Mouse (Mus musculus) hindbrain, embryonic 11.5 days (tissue): ENCODE data around the gene Tnfrsf22. TPM values are rescaled to one million over a fixed set of nuclear protein-coding genes. Genes with fewer than 3 reads are reported as not detected.

ENCODE experiments used
- ATAC-seq: fragments of 200-750 bp; cut with Nextera tagmentation; 2 replicates; pipeline ENCODE4 v1.8.0; 2017; ENCODE audit warnings: mild to moderate bottlenecking, moderate TSS enrichment, moderate library complexity; ENCODE audit not compliant: low FRiP score
- DNase-seq: peaks from one replicate; pipeline ENCODE4 v3.0.0-alpha.2; 2015; ENCODE audit warnings: low spot score
- H3K27ac ChIP-seq: fragments of 300-500 bp; sonication (generic); 2 replicates; pipeline ENCODE4 v1.5.1; 2014; ENCODE audit warnings: mild to moderate bottlenecking, low read depth, low read length
- H3K27me3 ChIP-seq: fragments of 300-500 bp; sonication (generic); 2 replicates; pipeline ENCODE4 v1.6.1; 2014; ENCODE audit warnings: mild to moderate bottlenecking, low read length, moderate library complexity, mixed read lengths; ENCODE audit not compliant: control insufficient read depth, insufficient read depth
- H3K36me3 ChIP-seq: fragments of 300-500 bp; sonication (generic); 2 replicates; pipeline ENCODE4 v1.6.1; 2014; ENCODE audit warnings: mild to moderate bottlenecking, low read length, moderate library complexity, mixed read lengths; ENCODE audit not compliant: control insufficient read depth, insufficient read depth
- H3K4me1 ChIP-seq: fragments of 300-500 bp; sonication (generic); replicated peaks from 2 replicates; pipeline ENCODE4 v1.6.1; 2014; ENCODE audit warnings: low read length, mixed read lengths; ENCODE audit not compliant: control insufficient read depth, insufficient read depth
- H3K4me2 ChIP-seq: fragments of 300-500 bp; sonication (generic); replicated peaks from 2 replicates; pipeline ENCODE4 v1.6.1; 2014; ENCODE audit warnings: mild to moderate bottlenecking, low read depth, low read length
- H3K4me3 ChIP-seq: fragments of 300-500 bp; sonication (generic); 2 replicates; pipeline ENCODE4 v1.5.1; 2014; ENCODE audit warnings: low read depth, low read length
- H3K9ac ChIP-seq: fragments of 300-500 bp; sonication (generic); 2 replicates; pipeline ENCODE4 v1.6.1; 2014; ENCODE audit warnings: low read depth, low read length
- H3K9me3 ChIP-seq: fragments of 300-500 bp; sonication (generic); 2 replicates; pipeline ENCODE4 v1.6.1; 2016; ENCODE audit warnings: low read length; ENCODE audit not compliant: control insufficient read depth
- whole genome bisulfite sequencing: fragments of 180-500 bp; shearing (Covaris S2); extraction: QIAGEN DNeasy Blood & Tissue Kit; methylation state at CpG from one replicate; pipeline ENCODE4 v1.1.7; 2014; 5-methylcytosine and 5-hydroxymethylcytosine counted together
- polyA plus RNA-seq: library from polyadenylated mRNA; unstranded; fragments of >200 nt; fragmentation: Nextera tagmentation; extraction: Ambion mirVana; gene quantifications from 2 replicates; pipeline ENCODE4 v1.2.1, GENCODE M21; 2014

Tnfrsf22 gene
- 9.2 and 9.5 TPM in 2 replicates for polyA plus RNA-seq

DNA sequence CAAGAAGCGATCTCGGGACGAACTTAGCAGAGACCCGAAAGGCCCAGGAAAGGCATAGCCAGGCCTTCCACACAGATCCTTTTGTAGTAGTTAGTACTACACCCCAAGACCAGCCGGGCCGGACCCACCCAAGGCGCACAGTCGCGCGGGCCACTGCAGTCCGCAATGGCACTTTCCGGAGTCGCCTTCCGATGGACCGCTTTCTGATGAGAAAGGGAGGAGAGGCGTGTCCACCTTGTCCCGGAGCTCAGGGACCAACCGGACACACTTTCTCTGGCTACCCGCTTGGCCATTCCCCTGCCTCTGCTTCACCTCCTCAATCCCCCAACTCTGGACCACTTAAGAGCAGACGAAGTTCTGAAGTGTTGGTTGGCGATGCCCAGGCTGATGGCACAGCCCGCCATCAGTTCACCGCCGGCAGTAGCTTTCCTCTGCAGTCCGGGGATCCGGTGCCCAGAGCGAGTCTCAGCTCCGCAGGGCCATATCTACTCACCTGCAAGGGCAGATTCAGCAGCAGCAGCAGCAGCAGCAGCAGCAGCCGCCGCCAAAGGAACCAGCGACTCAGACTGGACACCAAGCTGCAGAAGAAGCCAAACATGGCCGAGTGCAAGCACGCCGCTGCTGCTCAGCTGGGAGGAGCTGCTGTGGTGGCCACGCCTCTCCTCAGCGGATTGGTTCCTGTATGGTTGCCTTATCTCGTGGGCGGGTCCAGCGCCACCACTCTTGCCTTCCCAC lies at the start of gene Tnfrsf22:
Gene Tnfrsf22, minus strand, starts transcription at position 628 of the 735 bp plus-strand sequence.
- no peak within 1 kb of the TSS for H3K27ac ChIP-seq

GRCm38 (mm10) chr7:143696140-143696539 lies 46.7 kb upstream of the Tnfrsf22 start:
- 68% methylated on average over 2 of the region's 2 CpGs for WGBS
- Histone ChIP-seq H3K4me1 (no peaks in the 10 kb centered on the region), H3K9me3 (no peaks in the 10 kb centered on the region; the same call in 1 of the 2 replicates), H3K36me3 (peaks cover 3% of the 10 kb centered on the region; the same call in 1 of the 2 replicates), H3K27ac (no peak overlapping the region), H3K4me2 (no peak overlapping the region), H3K4me3 (no peak overlapping the region), H3K9ac (no peak overlapping the region), H3K27me3 (no peaks in the 10 kb centered on the region)
- DNase-seq: peak; percentile 41
- no peak for ATAC-seq

More for the DNA sequence above, at the start of gene Tnfrsf22:
- DNase-seq: peak; percentile 83
- H3K4me2 ChIP-seq: peak within 1 kb of the TSS; percentile 71
- H3K27me3 ChIP-seq: no peaks in the 10 kb centered on the region
- 3% methylated on average over 39 of the region's 39 CpGs for WGBS
- H3K36me3 ChIP-seq: no peaks in the 10 kb centered on the region
- peak within 1 kb of the TSS; percentile 59 for H3K4me3 ChIP-seq
- H3K4me1 ChIP-seq: no peaks in the 10 kb centered on the region
- H3K9me3 ChIP-seq: no peaks in the 10 kb centered on the region
- H3K9ac ChIP-seq: peak within 1 kb of the TSS; percentile 55
- ATAC-seq: peak; percentile 92

- no peak for ATAC-seq
- Histone ChIP-seq H3K36me3 (peaks cover 3% of the 10 kb centered on the region; the same call in 1 of the 2 replicates), H3K4me2 (no peak overlapping the region), H3K9me3 (no peaks in the 10 kb centered on the region; the same call in 1 of the 2 replicates), H3K4me1 (no peaks in the 10 kb centered on the region), H3K27me3 (no peaks in the 10 kb centered on the region), H3K4me3 (no peak overlapping the region), H3K27ac (no peak overlapping the region), H3K9ac (no peak overlapping the region)
- no peak for DNase-seq
- 89% methylated on average over 7 of the region's 7 CpGs for WGBS
These were observed 45.1 kb upstream of the Tnfrsf22 start for GRCm38 (mm10) chr7:143694550-143694949.

- Histone ChIP-seq H3K36me3 (peaks cover 3% of the 10 kb centered on the region; the same call in 1 of the 2 replicates), H3K4me2 (no peak overlapping the region), H3K4me1 (no peaks in the 10 kb centered on the region), H3K27me3 (no peaks in the 10 kb centered on the region), H3K4me3 (no peak overlapping the region), H3K27ac (no peak overlapping the region), H3K9ac (no peak overlapping the region), H3K9me3 (no peaks in the 10 kb centered on the region; the same call in 1 of the 2 replicates)
- ATAC-seq: no peak
- 89% methylated on average over 12 of the region's 12 CpGs for WGBS
- no peak for DNase-seq
These were observed 43.5 kb upstream of the Tnfrsf22 start for GRCm38 (mm10) chr7:143692746-143693510.

DNA sequence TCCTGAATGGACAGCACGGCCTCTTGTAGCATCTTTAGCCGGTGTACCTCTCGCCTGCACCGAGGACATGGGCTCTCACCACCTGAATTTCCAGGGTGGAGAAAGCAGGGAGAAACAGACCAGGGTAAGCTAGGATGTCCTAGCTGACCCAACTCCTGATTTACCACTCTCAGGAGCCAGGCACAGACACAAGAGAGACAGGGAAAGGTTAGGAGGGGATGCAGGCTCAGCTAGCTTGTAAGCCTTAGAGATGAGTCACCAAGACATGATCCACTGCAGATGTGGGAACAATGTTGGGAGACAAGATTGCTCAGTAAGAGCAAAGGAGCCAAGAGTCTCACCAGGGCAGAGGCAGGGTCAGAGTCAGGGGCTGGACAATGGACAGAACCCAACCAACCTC lies 42.4 kb upstream of the Tnfrsf22 start:
- H3K27ac ChIP-seq: no peak overlapping the region
- no peaks in the 10 kb centered on the region for H3K4me1 ChIP-seq
- no peak overlapping the region for H3K4me2 ChIP-seq
- DNase-seq (no peak), ATAC-seq (no peak)
- no peaks in the 10 kb centered on the region for H3K27me3 ChIP-seq
- H3K9ac ChIP-seq: no peak overlapping the region
- H3K9me3 ChIP-seq: no peaks in the 10 kb centered on the region; the same call in 1 of the 2 replicates
- peaks cover 3% of the 10 kb centered on the region; the same call in 1 of the 2 replicates for H3K36me3 ChIP-seq
- 93% methylated on average over 4 of the region's 4 CpGs for WGBS
- H3K4me3 ChIP-seq: no peak overlapping the region

GRCm38 (mm10) chr7:143691181-143691580 lies 41.7 kb upstream of the Tnfrsf22 start:
- no peak overlapping the region for H3K27ac ChIP-seq
- DNase-seq (no peak), ATAC-seq (no peak)
- no peaks in the 10 kb centered on the region for H3K4me1 ChIP-seq
- no peak overlapping the region for H3K9ac ChIP-seq
- no peak overlapping the region for H3K4me2 ChIP-seq
- no peaks in the 10 kb centered on the region for H3K27me3 ChIP-seq
- WGBS: 91% methylated on average over 5 of the region's 5 CpGs
- no peaks in the 10 kb centered on the region; the same call in 1 of the 2 replicates for H3K9me3 ChIP-seq
- H3K4me3 ChIP-seq: no peak overlapping the region
- H3K36me3 ChIP-seq: peaks cover 3% of the 10 kb centered on the region; the same call in 1 of the 2 replicates

DNA sequence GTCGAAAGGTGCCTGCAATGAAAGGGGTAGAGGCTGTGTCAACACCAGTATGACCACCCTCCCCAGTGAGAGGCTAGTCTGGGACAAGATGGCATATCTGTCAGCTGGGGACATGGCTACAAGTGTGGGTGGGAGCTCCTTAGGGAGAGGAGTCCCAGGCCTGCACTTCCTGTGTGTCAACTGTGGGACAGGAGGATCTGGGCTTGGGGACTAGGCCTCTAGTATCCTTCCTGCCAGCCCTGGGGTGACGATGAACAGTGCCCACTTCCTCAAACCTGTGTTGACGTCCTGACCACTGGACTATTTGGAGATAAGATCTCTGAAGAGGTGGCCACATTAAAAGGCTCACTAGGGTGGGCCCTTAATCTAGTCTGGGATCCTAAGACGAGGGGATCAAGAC lies 40.5 kb upstream of the Tnfrsf22 start:
- ATAC-seq (no peak), DNase-seq (no peak)
- H3K4me3 ChIP-seq: no peak overlapping the region
- H3K27me3 ChIP-seq: no peaks in the 10 kb centered on the region
- no peak overlapping the region for H3K4me2 ChIP-seq
- no peaks in the 10 kb centered on the region for H3K36me3 ChIP-seq
- no peak overlapping the region for H3K27ac ChIP-seq
- no peak overlapping the region for H3K9ac ChIP-seq
- WGBS: 86% methylated on average over 4 of the region's 4 CpGs
- no peaks in the 10 kb centered on the region for H3K9me3 ChIP-seq
- no peaks in the 10 kb centered on the region for H3K4me1 ChIP-seq

- H3K27me3 ChIP-seq: no peaks in the 10 kb centered on the region
- no peaks in the 10 kb centered on the region for H3K36me3 ChIP-seq
- H3K4me1 ChIP-seq: no peaks in the 10 kb centered on the region
- H3K4me2 ChIP-seq: no peak overlapping the region
- H3K9ac ChIP-seq: no peak overlapping the region
- ATAC-seq (no peak), DNase-seq (no peak)
- no peak overlapping the region for H3K27ac ChIP-seq
- 83% methylated on average over 7 of the region's 7 CpGs for WGBS
- no peak overlapping the region for H3K4me3 ChIP-seq
- H3K9me3 ChIP-seq: no peaks in the 10 kb centered on the region
These were observed 40.0 kb upstream of the Tnfrsf22 start for GRCm38 (mm10) chr7:143689481-143689880.
